Mouse (Mus musculus): Measurements from ENCODE around the gene Uba1y. TPM values are rescaled to one million over a fixed set of nuclear protein-coding genes. Genes with fewer than 3 reads are reported as not detected.
A peak's percentile ranks its signal among the peaks of the same experiment; 100 is the strongest.
"Not testable (repeated sequence)": the region's sequence is repeated elsewhere in the genome, so short reads cannot be mapped to it uniquely, and the experiment has no call there.

Uba1y gene
- polyA plus RNA-seq (2014; fragmentation: Nextera tagmentation; extraction: Ambion mirVana) = not detected in 2 replicates

- no peak within 1 kb of the TSS for H3K9ac ChIP-seq (ENCODE audit: low read length)
- H3K27ac ChIP-seq (ENCODE audit: low read depth, low read length) = no peak within 1 kb of the TSS
- ATAC-seq (replicated peaks; ENCODE audit: low FRiP score) = no peak
- 98% methylated on average over 10 of the region's 15 CpGs for WGBS
- no peak within 1 kb of the TSS for H3K4me2 ChIP-seq (ENCODE audit: low read depth, low read length, severe bottlenecking)
- no peaks in the 10 kb centered on the region for H3K27me3 ChIP-seq (ENCODE audit: control insufficient read depth, insufficient read depth, low read length)
- H3K9me3 ChIP-seq (ENCODE audit: control insufficient read depth, low read length) = no peaks in the 10 kb centered on the region
- no peaks in the 10 kb centered on the region for H3K36me3 ChIP-seq (ENCODE audit: control insufficient read depth, insufficient read depth, low read length)
- DNase-seq (ENCODE audit: low spot score) = no peak
- H3K4me1 ChIP-seq (replicated peaks; ENCODE audit: control insufficient read depth, insufficient read depth, low read length) = no peaks in the 10 kb centered on the region
- no peak within 1 kb of the TSS for H3K4me3 ChIP-seq (ENCODE audit: low read depth, low read length)
Observed at GRCm38 (mm10) chrY:818396-818795, at the start of gene Uba1y. Uba1y (plus strand) TSS chrY:818649.

- DNase-seq (ENCODE audit: low spot score); H3K27me3 ChIP-seq (ENCODE audit: control insufficient read depth, insufficient read depth, low read length); H3K4me1 ChIP-seq (replicated peaks; ENCODE audit: control insufficient read depth, insufficient read depth, low read length); H3K9ac ChIP-seq (ENCODE audit: low read length); H3K4me2 ChIP-seq (ENCODE audit: low read depth, low read length, severe bottlenecking); ATAC-seq (replicated peaks; ENCODE audit: low FRiP score); H3K9me3 ChIP-seq (ENCODE audit: control insufficient read depth, low read length); H3K4me3 ChIP-seq (ENCODE audit: low read depth, low read length); H3K27ac ChIP-seq (ENCODE audit: low read depth, low read length); H3K36me3 ChIP-seq (ENCODE audit: control insufficient read depth, insufficient read depth, low read length): not testable (repeated sequence)
- 80% methylated on average over 2 of the region's 11 CpGs for WGBS
Observed at GRCm38 (mm10) chrY:797309-797708, 21.1 kb upstream of the Uba1y start, which contains the start of gene Zfy1. Zfy1 (minus strand) TSS chrY:797409.

DNA sequence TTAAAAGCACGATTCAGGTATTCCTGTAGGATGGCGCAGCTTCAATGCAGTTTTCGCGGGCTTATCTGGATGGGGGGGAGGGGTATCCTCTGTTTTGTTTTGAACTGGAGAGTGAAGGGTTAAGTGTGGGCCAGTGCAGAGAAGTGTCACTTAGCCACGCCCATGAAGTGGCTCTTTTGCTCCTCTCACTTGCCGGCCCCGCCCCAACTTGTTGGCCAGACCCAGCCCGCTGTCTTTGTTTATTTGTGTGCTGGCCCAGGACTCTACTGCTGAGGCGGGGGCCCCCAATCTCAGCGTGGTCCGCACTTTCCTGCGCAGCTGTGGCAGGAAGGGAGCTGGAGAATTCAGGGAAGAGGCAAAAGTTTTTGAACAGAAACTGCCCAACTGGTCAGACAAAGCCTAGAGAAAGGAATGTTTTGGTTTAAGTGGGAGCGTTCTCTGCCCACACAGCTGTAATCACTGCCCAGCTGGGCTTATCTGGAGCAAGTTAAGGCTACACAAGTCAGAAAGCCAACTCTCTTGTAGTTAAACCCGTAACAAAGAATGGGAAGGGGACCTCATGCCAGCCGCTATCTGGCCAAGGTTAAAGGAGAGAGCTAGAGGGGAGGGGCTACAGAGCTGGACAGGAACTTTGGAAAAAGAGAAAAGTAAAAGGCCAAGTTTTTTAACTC, 9.3 kb upstream of the Uba1y start:
- Histone ChIP-seq H3K4me2 (ENCODE audit: low read depth, low read length, severe bottlenecking) (peak overlapping the region; percentile 29; the same call in 1 of the 2 replicates), H3K9ac (ENCODE audit: low read length) (no peak overlapping the region), H3K4me1 (replicated peaks; ENCODE audit: control insufficient read depth, insufficient read depth, low read length) (no peaks in the 10 kb centered on the region), H3K4me3 (ENCODE audit: low read depth, low read length) (no peak overlapping the region), H3K9me3 (ENCODE audit: control insufficient read depth, low read length) (no peaks in the 10 kb centered on the region), H3K36me3 (ENCODE audit: control insufficient read depth, insufficient read depth, low read length) (no peaks in the 10 kb centered on the region), H3K27ac (ENCODE audit: low read depth, low read length) (no peak overlapping the region), H3K27me3 (ENCODE audit: control insufficient read depth, insufficient read depth, low read length) (no peaks in the 10 kb centered on the region)
- peak; percentile 73 for DNase-seq (ENCODE audit: low spot score)
- peak; percentile 98 for ATAC-seq (replicated peaks; ENCODE audit: low FRiP score)
- 2% methylated on average over 12 of the region's 15 CpGs for WGBS

- peak; percentile 41 for DNase-seq (ENCODE audit: low spot score)
- Histone ChIP-seq H3K27ac (ENCODE audit: low read depth, low read length) (no peak overlapping the region), H3K9ac (ENCODE audit: low read length) (no peak overlapping the region)
Observed at GRCm38 (mm10) chrY:872404-872803, 54.0 kb downstream of the Uba1y start.

DNA sequence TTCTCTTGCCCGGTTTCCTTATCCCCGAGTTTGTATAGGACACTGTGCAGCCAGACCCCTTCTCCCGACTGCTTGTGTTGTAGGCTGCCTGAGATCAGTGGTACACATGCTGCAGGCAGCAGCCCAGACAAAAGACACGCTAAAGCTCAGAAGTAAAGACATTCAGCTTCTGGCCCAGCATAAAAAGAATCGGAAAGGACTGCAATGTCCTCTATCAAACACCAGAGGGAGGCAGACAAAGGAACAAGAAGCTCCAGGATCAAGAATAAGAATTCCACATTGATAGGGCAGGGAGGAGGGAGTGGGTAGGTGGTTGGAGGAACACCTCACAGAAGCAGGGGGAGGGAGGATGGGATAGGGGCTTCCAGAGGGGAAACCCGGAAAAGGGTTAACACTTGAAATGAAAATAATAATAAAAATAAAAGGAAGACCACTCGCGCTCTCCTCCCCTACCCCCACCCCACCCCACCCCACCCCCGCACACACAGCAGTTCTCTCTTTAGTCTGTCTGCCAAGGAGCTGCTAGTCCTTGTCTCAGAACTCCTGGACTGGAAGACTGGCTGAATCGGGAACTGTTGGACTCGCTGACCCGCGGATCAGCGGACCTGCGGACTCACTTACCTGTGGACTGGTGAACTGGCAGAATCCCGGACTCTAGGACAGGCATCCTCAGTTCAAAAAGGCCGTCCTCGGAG, 54.6 kb downstream of the Uba1y start:
- H3K27me3 ChIP-seq (ENCODE audit: control insufficient read depth, insufficient read depth, low read length) = no peaks in the 10 kb centered on the region
- no peak overlapping the region for H3K9ac ChIP-seq (ENCODE audit: low read length)
- 40% methylated on average over 10 of the region's 18 CpGs for WGBS
- H3K27ac ChIP-seq (ENCODE audit: low read depth, low read length) = no peak overlapping the region
- H3K4me3 ChIP-seq (ENCODE audit: low read depth, low read length) = no peak overlapping the region
- no peaks in the 10 kb centered on the region for H3K9me3 ChIP-seq (ENCODE audit: control insufficient read depth, low read length)
- H3K4me2 ChIP-seq (ENCODE audit: low read depth, low read length, severe bottlenecking) = no peak overlapping the region
- ATAC-seq (replicated peaks; ENCODE audit: low FRiP score) = peak; percentile 63
- peak; percentile 46 for DNase-seq (ENCODE audit: low spot score)
- no peaks in the 10 kb centered on the region for H3K4me1 ChIP-seq (replicated peaks; ENCODE audit: control insufficient read depth, insufficient read depth, low read length)
- H3K36me3 ChIP-seq (ENCODE audit: control insufficient read depth, insufficient read depth, low read length) = no peaks in the 10 kb centered on the region

More at GRCm38 (mm10) chrY:872404-872803, 54.0 kb downstream of the Uba1y start:
- H3K27me3 ChIP-seq (ENCODE audit: control insufficient read depth, insufficient read depth, low read length) = no peaks in the 10 kb centered on the region
- no peaks in the 10 kb centered on the region for H3K4me1 ChIP-seq (replicated peaks; ENCODE audit: control insufficient read depth, insufficient read depth, low read length)
- ATAC-seq (replicated peaks; ENCODE audit: low FRiP score) = peak; percentile 49; the same call in 1 of the 2 replicates
- H3K36me3 ChIP-seq (ENCODE audit: control insufficient read depth, insufficient read depth, low read length) = no peaks in the 10 kb centered on the region
- H3K4me3 ChIP-seq (ENCODE audit: low read depth, low read length) = no peak overlapping the region
- H3K4me2 ChIP-seq (ENCODE audit: low read depth, low read length, severe bottlenecking) = no peak overlapping the region
- no peaks in the 10 kb centered on the region for H3K9me3 ChIP-seq (ENCODE audit: control insufficient read depth, low read length)

Other genes with a start within 250 kb of the Uba1y start
- gene Zfy1, start 21.2 kb upstream of the Uba1y start, polyA plus RNA-seq (2014; fragmentation: Nextera tagmentation; extraction: Ambion mirVana) = not detected in 2 replicates
- gene Kdm5d, start 79.1 kb downstream of the Uba1y start, polyA plus RNA-seq (2014; fragmentation: Nextera tagmentation; extraction: Ambion mirVana) = 17.4 and 20.3 TPM in 2 replicates
- 35.5 and 45.4 TPM in 2 replicates for gene Eif2s3y, start 191.9 kb downstream of the Uba1y start, polyA plus RNA-seq (2014; fragmentation: Nextera tagmentation; extraction: Ambion mirVana)